Mouse (Mus musculus): ENCODE measurements at regions not wholly inside any gene's neighbourhood (a gene's known extent, or its start where the extent isn't known, plus 50 kb on each side); places are given as distances from the start of the nearest gene placed in this dataset.

GRCm38 (mm10) chr11:84725936-84726613 lies 93.2 kb downstream of the Mrm1 start:
- Histone ChIP-seq H3K4me3 (ENCODE audit: low read length) (no peak overlapping the region), H3K9ac (replicated peaks; ENCODE audit: low read length) (no peak overlapping the region), H3K27me3 (ENCODE audit: insufficient read depth, low read length) (no peaks in the 10 kb centered on the region; the same call in 1 of the 2 replicates), H3K4me1 (ENCODE audit: insufficient read depth, low read length) (no peaks in the 10 kb centered on the region), H3K36me3 (ENCODE audit: insufficient read depth, low read length) (no peaks in the 10 kb centered on the region), H3K27ac (ENCODE audit: low read length) (no peak overlapping the region), H3K4me2 (replicated peaks; ENCODE audit: low read depth, low read length) (no peak overlapping the region), H3K9me3 (ENCODE audit: low read length) (no peaks in the 10 kb centered on the region)
- 49% methylated on average over 18 of the region's 18 CpGs for WGBS
- ATAC-seq (ENCODE audit: low FRiP score, low TSS enrichment) = no peak

- no peaks in the 10 kb centered on the region for H3K4me1 ChIP-seq (ENCODE audit: insufficient read depth, low read length)
- H3K27me3 ChIP-seq (ENCODE audit: insufficient read depth, low read length) = no peaks in the 10 kb centered on the region; the same call in 1 of the 2 replicates
- H3K27ac ChIP-seq (ENCODE audit: low read length) = no peak overlapping the region
- no peak for ATAC-seq (ENCODE audit: low FRiP score, low TSS enrichment)
- H3K9ac ChIP-seq (replicated peaks; ENCODE audit: low read length) = no peak overlapping the region
- WGBS = 52% methylated on average over 11 of the region's 11 CpGs
- no peaks in the 10 kb centered on the region for H3K9me3 ChIP-seq (ENCODE audit: low read length)
- no peak overlapping the region for H3K4me2 ChIP-seq (replicated peaks; ENCODE audit: low read depth, low read length)
- H3K4me3 ChIP-seq (ENCODE audit: low read length) = no peak overlapping the region
- H3K36me3 ChIP-seq (ENCODE audit: insufficient read depth, low read length) = no peaks in the 10 kb centered on the region
Observed at GRCm38 (mm10) chr11:84725177-84725792, 94.0 kb downstream of the Mrm1 start.

DNA sequence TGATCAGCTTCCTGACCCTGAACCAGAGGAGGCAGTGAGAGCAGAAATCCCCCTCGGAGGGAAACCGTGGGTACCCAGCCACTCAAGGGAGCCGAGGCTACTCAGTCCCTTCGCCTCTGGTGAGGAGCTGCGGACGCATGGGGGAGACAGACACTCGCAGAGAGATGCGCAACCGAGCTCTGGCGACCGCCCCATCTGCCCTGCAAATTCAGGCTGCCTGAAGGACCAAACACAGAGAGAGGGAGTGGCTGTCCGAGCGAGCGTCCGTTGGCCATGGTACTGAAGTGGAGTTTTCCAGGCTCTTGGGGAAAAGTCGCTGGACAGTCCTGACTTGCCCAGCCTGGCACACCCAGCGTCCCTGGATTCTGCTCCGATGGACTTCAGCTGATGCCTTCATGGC lies 95.2 kb downstream of the Mrm1 start:
- Histone ChIP-seq H3K27ac (ENCODE audit: low read length) (no peak overlapping the region), H3K4me1 (ENCODE audit: insufficient read depth, low read length) (no peaks in the 10 kb centered on the region), H3K9me3 (ENCODE audit: low read length) (no peaks in the 10 kb centered on the region), H3K4me2 (replicated peaks; ENCODE audit: low read depth, low read length) (no peak overlapping the region), H3K9ac (replicated peaks; ENCODE audit: low read length) (no peak overlapping the region), H3K27me3 (ENCODE audit: insufficient read depth, low read length) (no peaks in the 10 kb centered on the region; the same call in 1 of the 2 replicates), H3K36me3 (ENCODE audit: insufficient read depth, low read length) (no peaks in the 10 kb centered on the region), H3K4me3 (ENCODE audit: low read length) (no peak overlapping the region)
- WGBS = 8% methylated on average over 18 of the region's 18 CpGs
- peak; percentile 79 for ATAC-seq (ENCODE audit: low FRiP score, low TSS enrichment)

- Histone ChIP-seq H3K4me2 (replicated peaks; ENCODE audit: low read depth, low read length) (no peak overlapping the region), H3K4me1 (ENCODE audit: insufficient read depth, low read length) (no peaks in the 10 kb centered on the region), H3K9ac (replicated peaks; ENCODE audit: low read length) (no peak overlapping the region), H3K27me3 (ENCODE audit: insufficient read depth, low read length) (no peaks in the 10 kb centered on the region; the same call in 1 of the 2 replicates), H3K27ac (ENCODE audit: low read length) (no peak overlapping the region), H3K4me3 (ENCODE audit: low read length) (no peak overlapping the region), H3K9me3 (ENCODE audit: low read length) (no peaks in the 10 kb centered on the region), H3K36me3 (ENCODE audit: insufficient read depth, low read length) (no peaks in the 10 kb centered on the region)
- ATAC-seq (ENCODE audit: low FRiP score, low TSS enrichment) = no peak
- 57% methylated on average over 12 of the region's 12 CpGs for WGBS
Observed at GRCm38 (mm10) chr11:84722658-84723201, 96.6 kb downstream of the Mrm1 start.

- WGBS = 47% methylated on average over 3 of the region's 3 CpGs
Observed at GRCm38 (mm10) chr11:84721979-84722378, 97.3 kb downstream of the Mrm1 start.

DNA sequence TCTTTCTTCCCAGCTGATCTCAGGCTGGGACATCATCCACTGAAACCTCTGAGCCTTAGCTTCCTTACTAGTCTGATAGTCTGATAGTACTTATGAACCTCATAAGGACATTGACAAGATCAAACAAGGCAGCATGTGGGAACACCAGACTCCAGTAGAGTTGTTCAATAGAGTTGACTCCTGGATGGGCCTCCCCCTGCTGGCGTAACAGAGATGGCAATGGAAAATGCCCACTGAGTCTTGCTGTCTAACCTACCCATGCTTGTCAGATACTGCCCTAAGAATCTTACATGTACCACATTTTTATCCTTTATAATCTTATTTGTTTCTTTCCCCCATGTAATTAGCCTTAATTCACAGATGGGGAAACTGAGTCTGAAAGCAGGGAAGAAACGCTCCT lies 98.2 kb downstream of the Mrm1 start:
- Histone ChIP-seq H3K27me3 (ENCODE audit: insufficient read depth, low read length) (no peaks in the 10 kb centered on the region; the same call in 1 of the 2 replicates), H3K27ac (ENCODE audit: low read length) (no peak overlapping the region), H3K36me3 (ENCODE audit: insufficient read depth, low read length) (no peaks in the 10 kb centered on the region), H3K9ac (replicated peaks; ENCODE audit: low read length) (no peak overlapping the region), H3K9me3 (ENCODE audit: low read length) (no peaks in the 10 kb centered on the region), H3K4me3 (ENCODE audit: low read length) (no peak overlapping the region), H3K4me2 (replicated peaks; ENCODE audit: low read depth, low read length) (no peak overlapping the region), H3K4me1 (ENCODE audit: insufficient read depth, low read length) (no peaks in the 10 kb centered on the region)
- 59% methylated on average over 2 of the region's 2 CpGs for WGBS
- no peak for ATAC-seq (ENCODE audit: low FRiP score, low TSS enrichment)

More at GRCm38 (mm10) chr11:84721979-84722378, 97.3 kb downstream of the Mrm1 start:
- Histone ChIP-seq H3K4me1 (ENCODE audit: insufficient read depth, low read length) (no peaks in the 10 kb centered on the region), H3K9me3 (ENCODE audit: low read length) (no peaks in the 10 kb centered on the region), H3K4me2 (replicated peaks; ENCODE audit: low read depth, low read length) (no peak overlapping the region), H3K27me3 (ENCODE audit: insufficient read depth, low read length) (no peaks in the 10 kb centered on the region; the same call in 1 of the 2 replicates), H3K36me3 (ENCODE audit: insufficient read depth, low read length) (no peaks in the 10 kb centered on the region), H3K9ac (replicated peaks; ENCODE audit: low read length) (no peak overlapping the region), H3K27ac (ENCODE audit: low read length) (no peak overlapping the region), H3K4me3 (ENCODE audit: low read length) (no peak overlapping the region)
- ATAC-seq (ENCODE audit: low FRiP score, low TSS enrichment) = no peak

DNA sequence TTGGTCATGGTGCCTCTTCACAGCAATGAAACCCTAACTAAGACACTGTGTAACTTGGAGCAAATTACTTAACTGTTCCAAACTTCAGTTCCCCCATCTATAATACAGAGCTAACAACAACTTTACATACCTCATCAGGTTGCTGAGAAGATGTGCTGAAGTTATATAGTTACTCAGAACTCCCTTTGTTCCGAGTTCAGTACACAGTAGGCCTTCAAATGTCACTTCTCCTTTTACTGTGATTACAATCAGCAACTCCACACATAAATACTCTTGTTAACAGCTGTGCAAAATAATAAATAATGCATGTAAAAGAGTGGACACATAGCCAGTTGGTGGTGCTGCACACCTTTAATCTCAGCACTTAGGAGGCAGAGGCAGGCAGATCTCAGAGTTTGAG lies 99.5 kb downstream of the Mrm1 start:
- Histone ChIP-seq H3K27me3 (ENCODE audit: insufficient read depth, low read length) (no peaks in the 10 kb centered on the region; the same call in 1 of the 2 replicates), H3K4me1 (ENCODE audit: insufficient read depth, low read length) (no peaks in the 10 kb centered on the region), H3K4me2 (replicated peaks; ENCODE audit: low read depth, low read length) (no peak overlapping the region), H3K9ac (replicated peaks; ENCODE audit: low read length) (no peak overlapping the region), H3K27ac (ENCODE audit: low read length) (no peak overlapping the region), H3K9me3 (ENCODE audit: low read length) (no peaks in the 10 kb centered on the region), H3K4me3 (ENCODE audit: low read length) (no peak overlapping the region), H3K36me3 (ENCODE audit: insufficient read depth, low read length) (no peaks in the 10 kb centered on the region)
- ATAC-seq (ENCODE audit: low FRiP score, low TSS enrichment) = no peak
- 87% methylated on average over 1 of the region's 1 CpGs for WGBS

DNA sequence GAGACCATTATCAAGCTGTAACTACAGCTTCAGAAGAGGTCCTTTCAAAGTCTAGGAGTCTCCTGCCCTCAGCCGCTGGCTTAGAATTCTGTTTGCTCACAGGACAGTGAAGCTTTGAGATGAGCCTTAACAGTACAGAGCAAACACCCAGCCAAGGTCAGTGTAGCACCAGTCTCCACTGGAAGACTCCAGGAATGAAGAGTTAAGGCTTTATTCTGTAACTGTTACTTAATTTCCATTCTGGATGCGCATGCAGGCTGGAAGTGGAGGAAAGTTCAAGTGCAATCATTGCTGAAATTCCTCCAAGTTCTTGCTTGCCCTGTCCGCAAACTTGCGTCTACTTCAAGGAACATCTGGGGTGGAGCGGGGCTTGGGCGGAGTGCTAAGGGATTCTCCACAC lies 106.6 kb downstream of the Mrm1 start:
- Histone ChIP-seq H3K4me1 (ENCODE audit: insufficient read depth, low read length) (peaks cover 3% of the 10 kb centered on the region), H3K36me3 (ENCODE audit: insufficient read depth, low read length) (no peaks in the 10 kb centered on the region), H3K9ac (replicated peaks; ENCODE audit: low read length) (no peak overlapping the region), H3K4me3 (ENCODE audit: low read length) (no peak overlapping the region), H3K27ac (ENCODE audit: low read length) (no peak overlapping the region), H3K9me3 (ENCODE audit: low read length) (no peaks in the 10 kb centered on the region), H3K27me3 (ENCODE audit: insufficient read depth, low read length) (peaks cover 6% of the 10 kb centered on the region; the same call in 1 of the 2 replicates), H3K4me2 (replicated peaks; ENCODE audit: low read depth, low read length) (no peak overlapping the region)
- ATAC-seq (ENCODE audit: low FRiP score, low TSS enrichment) = no peak
- WGBS = 89% methylated on average over 6 of the region's 6 CpGs

GRCm38 (mm10) chr11:84711886-84712285 lies 107.4 kb downstream of the Mrm1 start:
- H3K4me3 ChIP-seq (ENCODE audit: low read length) = no peak overlapping the region
- H3K9ac ChIP-seq (replicated peaks; ENCODE audit: low read length) = no peak overlapping the region
- H3K4me1 ChIP-seq (ENCODE audit: insufficient read depth, low read length) = peaks cover 12% of the 10 kb centered on the region
- H3K27ac ChIP-seq (ENCODE audit: low read length) = no peak overlapping the region
- no peak for ATAC-seq (ENCODE audit: low FRiP score, low TSS enrichment)
- no peaks in the 10 kb centered on the region for H3K36me3 ChIP-seq (ENCODE audit: insufficient read depth, low read length)
- H3K4me2 ChIP-seq (replicated peaks; ENCODE audit: low read depth, low read length) = no peak overlapping the region
- H3K27me3 ChIP-seq (ENCODE audit: insufficient read depth, low read length) = peaks cover 7% of the 10 kb centered on the region; the same call in 1 of the 2 replicates
- no peaks in the 10 kb centered on the region for H3K9me3 ChIP-seq (ENCODE audit: low read length)
- 67% methylated on average over 6 of the region's 6 CpGs for WGBS

- Histone ChIP-seq H3K36me3 (ENCODE audit: insufficient read depth, low read length) (no peaks in the 10 kb centered on the region), H3K27ac (ENCODE audit: low read length) (no peak overlapping the region), H3K9me3 (ENCODE audit: low read length) (no peaks in the 10 kb centered on the region), H3K4me2 (replicated peaks; ENCODE audit: low read depth, low read length) (no peak overlapping the region), H3K9ac (replicated peaks; ENCODE audit: low read length) (no peak overlapping the region), H3K4me3 (ENCODE audit: low read length) (no peak overlapping the region), H3K27me3 (ENCODE audit: insufficient read depth, low read length) (peaks cover 7% of the 10 kb centered on the region; the same call in 1 of the 2 replicates), H3K4me1 (ENCODE audit: insufficient read depth, low read length) (peaks cover 20% of the 10 kb centered on the region)
- ATAC-seq (ENCODE audit: low FRiP score, low TSS enrichment) = no peak
- 60% methylated on average over 10 of the region's 10 CpGs for WGBS
Observed at GRCm38 (mm10) chr11:84708222-84708730, 111.0 kb downstream of the Mrm1 start.
